Mouse (Mus musculus): ENCODE results near the gene Smpd2.

The Smpd2 gene

GRCm38 (mm10) chr10:41489708-41490517 lies at the start of gene Smpd2, which contains the start of gene Ppil6:
Gene Smpd2, minus strand, starts transcription at chr10:41490369.
Gene Ppil6, plus strand, starts transcription at chr10:41490439.
- DNase-seq (ENCODE audit: low spot score in 2 of 2): peak; percentile 97

GRCm38 (mm10) chr10:41538986-41539385 lies 48.8 kb upstream of the Smpd2 start:
- no peak for DNase-seq (ENCODE audit: low spot score in 2 of 2)

GRCm38 (mm10) chr10:41537983-41538330 lies 47.8 kb upstream of the Smpd2 start:
- DNase-seq (ENCODE audit: low spot score in 2 of 2): no peak

- DNase-seq (ENCODE audit: low spot score in 2 of 2): no peak
These were observed 47.2 kb upstream of the Smpd2 start for GRCm38 (mm10) chr10:41537226-41537982.

GRCm38 (mm10) chr10:41536714-41537113 lies 46.5 kb upstream of the Smpd2 start:
- DNase-seq (ENCODE audit: low spot score in 2 of 2): no peak

- DNase-seq (ENCODE audit: low spot score in 2 of 2): no peak
These were observed 45.8 kb upstream of the Smpd2 start for GRCm38 (mm10) chr10:41535991-41536390.

- DNase-seq (ENCODE audit: low spot score in 2 of 2): no peak
These were observed 39.8 kb upstream of the Smpd2 start for GRCm38 (mm10) chr10:41529972-41530371.

- no peak for DNase-seq (ENCODE audit: low spot score in 2 of 2)
These were observed 35.5 kb upstream of the Smpd2 start for GRCm38 (mm10) chr10:41525696-41526095.

- no peak for DNase-seq (ENCODE audit: low spot score in 2 of 2)
These were observed 33.2 kb upstream of the Smpd2 start for GRCm38 (mm10) chr10:41523386-41523785.

GRCm38 (mm10) chr10:41520410-41520673 lies 30.2 kb upstream of the Smpd2 start:
- no peak for DNase-seq (ENCODE audit: low spot score in 2 of 2)

GRCm38 (mm10) chr10:41519640-41520409 lies 29.7 kb upstream of the Smpd2 start:
- peak; percentile 58 to 62 for DNase-seq (ENCODE audit: low spot score in 2 of 2)

GRCm38 (mm10) chr10:41518981-41519618 lies 28.9 kb upstream of the Smpd2 start, which contains the start of gene Cd164:
Gene Cd164, plus strand, starts transcription at chr10:41519414.
- DNase-seq (ENCODE audit: low spot score in 2 of 2): peak; percentile 93 to 94

GRCm38 (mm10) chr10:41518508-41518980 lies 28.4 kb upstream of the Smpd2 start:
- peak; percentile 78 to 82 for DNase-seq (ENCODE audit: low spot score in 2 of 2)

GRCm38 (mm10) chr10:41514921-41515320 lies 24.8 kb upstream of the Smpd2 start:
- no peak for DNase-seq (ENCODE audit: low spot score in 2 of 2)

- DNase-seq (ENCODE audit: low spot score in 2 of 2): peak in 1 of 2 experiments; percentile 10
These were observed 24.1 kb upstream of the Smpd2 start for GRCm38 (mm10) chr10:41514301-41514700.

- DNase-seq (ENCODE audit: low spot score in 2 of 2): peak in 1 of 2 experiments; percentile 18
These were observed 19.0 kb upstream of the Smpd2 start for GRCm38 (mm10) chr10:41509160-41509559.

GRCm38 (mm10) chr10:41505446-41505845 lies 15.3 kb upstream of the Smpd2 start:
- peak; percentile 82 to 88 for DNase-seq (ENCODE audit: low spot score in 2 of 2)

GRCm38 (mm10) chr10:41504996-41505395 lies 14.8 kb upstream of the Smpd2 start:
- no peak for DNase-seq (ENCODE audit: low spot score in 2 of 2)

- DNase-seq (ENCODE audit: low spot score in 2 of 2): peak; percentile 70 to 77
These were observed 10.8 kb upstream of the Smpd2 start for GRCm38 (mm10) chr10:41500941-41501340.

- DNase-seq (ENCODE audit: low spot score in 2 of 2): no peak
These were observed 942 bp upstream of the Smpd2 start for GRCm38 (mm10) chr10:41491111-41491510.

GRCm38 (mm10) chr10:41490518-41490873 lies 327 bp upstream of the Smpd2 start:
- no peak for DNase-seq (ENCODE audit: low spot score in 2 of 2)

- DNase-seq (ENCODE audit: low spot score in 2 of 2): no peak
These were observed 875 bp downstream of the Smpd2 start for GRCm38 (mm10) chr10:41489294-41489693.

All from right cerebral cortex, postnatal 10 days (tissue).